Mouse (Mus musculus) C2C12 (cell line): ENCODE measurements around the gene Evi2a.

ENCODE experiments used
- CTCF ChIP-seq: IDR thresholded peaks from one replicate; pipeline ENCODE4 v1.5.1; 2011; ENCODE audit not compliant: control insufficient read depth, insufficient read depth, insufficient read length
- USF1 ChIP-seq: IDR thresholded peaks from one replicate; pipeline ENCODE4 v1.6.1; 2011; ENCODE audit warnings: low read depth, mild to moderate bottlenecking, control low read depth, moderate library complexity

DNA sequence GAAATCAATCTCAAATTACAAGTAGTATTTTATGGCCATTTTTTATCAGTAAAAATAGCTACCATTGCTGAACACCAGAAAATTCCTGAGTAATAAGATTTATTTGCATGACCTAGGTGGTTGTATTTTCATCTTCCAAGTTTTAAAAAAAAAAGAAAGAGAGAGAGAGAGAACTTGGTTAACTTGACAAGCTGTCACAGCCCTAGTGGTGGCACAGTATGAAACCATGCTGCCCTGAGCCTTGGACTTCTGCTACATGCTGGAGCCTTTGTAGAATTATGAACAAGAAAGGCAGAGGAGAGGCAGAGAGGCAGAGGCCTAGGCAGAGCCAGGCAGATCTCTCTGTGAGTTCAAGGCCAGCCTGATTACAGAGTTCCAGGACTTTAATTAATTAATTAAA is 8.5 kb downstream of the Evi2a start:
- TF ChIP-seq CTCF (no peak), USF1 (no peak)
